ENCODE assay signal across 17 mouse cellular contexts in genomic region chr16:78554911-78555648, GRCm38 (mm10). TPM values are rescaled to one million over a fixed set of nuclear protein-coding genes. Genes with fewer than 3 reads are reported as not detected.
DNase-seq lines count a peak whose midpoint lies in the region.
"Had no signal": no experiment of that assay in that cellular context is flagged by ENCODE, and none has a peak within 500 bp of the region (broad histone marks: within the 10 kb centered on the region; RNA-seq: fewer than 3 reads in every experiment).

No protein-coding gene starts in this region.

- DNase-seq in cerebellum, postnatal 10 days = peak; percentile 4 to 13
- DNase-seq in cerebellum, postnatal 14 days = no peak
- DNase-seq in retina, adult 2 months (ENCODE audit: low read depth, low spot score) = peak; percentile 33
- no peak for DNase-seq in retina, embryonic 14.5 days (ENCODE audit: low spot score)
- peak; percentile 60 for DNase-seq in adrenal gland, postnatal 10 days
- DNase-seq in layer of hippocampus, adult 9-11 months = peak; percentile 56
- no peak for DNase-seq in embryo, embryonic 10.5 days (ENCODE audit: low spot score)
- DNase-seq in kidney, postnatal 25 days = no peak
- DNase-seq: cerebellum, adult 11-12 months; cerebellum, adult 9-11 months; gastrocnemius, postnatal 10 days; heart, postnatal 36 days; kidney, adult 8-10 months; liver; lung, postnatal 36 days; right cerebral cortex, postnatal 14 days; thymus, postnatal 14 days had no signal

RNA-seq across cellular contexts. Expression of gene D16Ertd472e, which starts 21.4 kb away (rescaled TPM):
- 10 to 100 TPM; 15.3 to 25.3 TPM for total RNA-seq in adrenal gland, postnatal 10 days (2021)

Comparison
In these comparisons a context has a peak if more than half of its experiments do, and no peak if none do; other contexts are left out.
1. DNase-seq: peak in cerebellum, postnatal 10 days (2 of 2), retina, adult 2 months (single experiment), adrenal gland, postnatal 10 days (single experiment) and layer of hippocampus, adult 9-11 months (single experiment); none in cerebellum, postnatal 14 days (0 of 2), retina, embryonic 14.5 days (single experiment), embryo, embryonic 10.5 days (single experiment) and kidney, postnatal 25 days (0 of 2).